Mouse (Mus musculus): Measurements from ENCODE around the gene Gipc1.

Gene Gipc1

GRCm38 (mm10) chr8:83680603-83681002 lies 28.1 kb downstream of the Gipc1 start:
- DNase-seq (ENCODE audit: low spot score) = no peak

GRCm38 (mm10) chr8:83681099-83681498 lies 28.6 kb downstream of the Gipc1 start:
- peak; percentile 68 for DNase-seq (ENCODE audit: low spot score)

GRCm38 (mm10) chr8:83684517-83684916 lies 32.0 kb downstream of the Gipc1 start:
- DNase-seq (ENCODE audit: low spot score) = no peak

- no peak for DNase-seq (ENCODE audit: low spot score)
Observed at GRCm38 (mm10) chr8:83689264-83689663, 36.8 kb downstream of the Gipc1 start.

- DNase-seq (ENCODE audit: low spot score) = no peak
Observed at GRCm38 (mm10) chr8:83693609-83694236, 41.2 kb downstream of the Gipc1 start.

- no peak for DNase-seq (ENCODE audit: low spot score)
Observed at GRCm38 (mm10) chr8:83694369-83695160, 42.1 kb downstream of the Gipc1 start.

- no peak for DNase-seq (ENCODE audit: low spot score)
Observed at GRCm38 (mm10) chr8:83695351-83696106, 43.1 kb downstream of the Gipc1 start.

- peak; percentile 74 for DNase-seq (ENCODE audit: low spot score)
Observed at GRCm38 (mm10) chr8:83697374-83698220, 45.1 kb downstream of the Gipc1 start.

GRCm38 (mm10) chr8:83698291-83698660 lies 45.8 kb downstream of the Gipc1 start:
- DNase-seq (ENCODE audit: low spot score) = no peak

- peak; percentile 89 for DNase-seq (ENCODE audit: low spot score)
Observed at GRCm38 (mm10) chr8:83698661-83699453, 46.4 kb downstream of the Gipc1 start, which contains the start of gene Pkn1. Pkn1 (minus strand) TSS chr8:83699179.

- DNase-seq (ENCODE audit: low spot score) = no peak
Observed at GRCm38 (mm10) chr8:83699566-83699965, 47.1 kb downstream of the Gipc1 start.

- no peak for DNase-seq (ENCODE audit: low spot score)
Observed at GRCm38 (mm10) chr8:83700423-83701085, 48.1 kb downstream of the Gipc1 start.

- DNase-seq (ENCODE audit: low spot score) = no peak
Observed at GRCm38 (mm10) chr8:83703426-83703825, 50.9 kb downstream of the Gipc1 start.

- DNase-seq (ENCODE audit: low spot score) = no peak
Observed at GRCm38 (mm10) chr8:83706411-83706810, 53.9 kb downstream of the Gipc1 start.

GRCm38 (mm10) chr8:83707554-83707953 lies 55.1 kb downstream of the Gipc1 start:
- DNase-seq (ENCODE audit: low spot score) = no peak

Data from yolk sac, embryonic 10.5 days (tissue).